Mouse (Mus musculus) limb, embryonic 12.5 days (tissue): ENCODE measurements around the gene Gm10424. TPM values are rescaled to one million over a fixed set of nuclear protein-coding genes. Genes with fewer than 3 reads are reported as not detected.
"Not testable (repeated sequence)": the region's sequence is repeated elsewhere in the genome, so short reads cannot be mapped to it uniquely, and the experiment has no call there.

Experiments used
- ATAC-seq: fragments of 200-750 bp; cut with Nextera tagmentation; 2 replicates; pipeline ENCODE4 v1.8.0; 2017; ENCODE audit warnings: low read depth, moderate TSS enrichment; ENCODE audit not compliant: insufficient number of reproducible peaks, insufficient read depth, low FRiP score, low TSS enrichment
- H3K27ac ChIP-seq: fragments of 300-500 bp; sonication (generic); 2 replicates; pipeline ENCODE4 v1.5.1; 2016; ENCODE audit warnings: mild to moderate bottlenecking, moderate library complexity
- H3K27me3 ChIP-seq: fragments of 300-500 bp; sonication (generic); 2 replicates; pipeline ENCODE4 v1.6.1; 2016; ENCODE audit warnings: mild to moderate bottlenecking, moderate library complexity
- H3K36me3 ChIP-seq: fragments of 300-500 bp; sonication (generic); 2 replicates; pipeline ENCODE4 v1.6.1; 2016; ENCODE audit warnings: mild to moderate bottlenecking, moderate library complexity
- H3K4me1 ChIP-seq: fragments of 300-500 bp; sonication (generic); replicated peaks from 2 replicates; pipeline ENCODE4 v1.6.1; 2016
- H3K4me2 ChIP-seq: fragments of 300-500 bp; sonication (generic); 2 replicates; pipeline ENCODE4 v1.6.1; 2016; ENCODE audit warnings: mild to moderate bottlenecking, moderate library complexity
- H3K4me3 ChIP-seq: fragments of 300-500 bp; sonication (generic); replicated peaks from 2 replicates; pipeline ENCODE4 v1.5.1; 2016; ENCODE audit warnings: mild to moderate bottlenecking
- H3K9ac ChIP-seq: fragments of 300-500 bp; sonication (generic); replicated peaks from 2 replicates; pipeline ENCODE4 v1.6.1; 2016; ENCODE audit warnings: mild to moderate bottlenecking, moderate library complexity
- H3K9me3 ChIP-seq: fragments of 300-500 bp; sonication (generic); 2 replicates; pipeline ENCODE4 v1.6.1; 2016; ENCODE audit warnings: mild to moderate bottlenecking, moderate library complexity
- WGBS: fragments of 180-500 bp; shearing (Covaris S2); methylation state at CpG from one replicate; pipeline ENCODE4 v1.1.7; 2016; 5-methylcytosine and 5-hydroxymethylcytosine counted together
- polyA plus RNA-seq: library from polyadenylated mRNA; unstranded; fragments of >200 nt; fragmentation: Nextera tagmentation; extraction: Ambion mirVana; gene quantifications from 2 replicates; pipeline ENCODE4 v1.2.1, GENCODE M21; 2016

Gm10424 gene
- polyA plus RNA-seq: not detected in 2 replicates

DNA sequence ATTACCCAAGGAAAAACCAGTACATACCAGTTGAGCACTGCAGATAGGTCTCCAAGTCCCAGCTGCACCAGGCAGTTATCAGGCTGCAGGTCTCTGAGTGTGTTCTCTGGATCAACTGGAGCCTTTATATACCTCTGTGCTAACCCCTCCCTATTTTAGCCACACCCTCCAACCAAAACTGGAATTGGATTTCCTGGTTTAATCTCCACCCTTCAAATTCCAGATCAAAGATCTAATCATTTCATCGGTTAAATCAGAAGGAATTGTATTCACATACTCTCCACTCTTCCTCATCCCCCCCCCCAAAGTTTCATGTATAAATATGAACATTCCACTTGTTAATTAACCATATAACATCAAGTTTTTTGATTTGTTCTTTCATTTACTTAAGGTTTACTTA, at the start of gene Gm10424:
TSS of gene Gm10424 (minus strand) at position 101 of the 400 bp plus-strand sequence.
- not testable (repeated sequence) for H3K9ac ChIP-seq, H3K4me1 ChIP-seq, H3K27ac ChIP-seq, H3K36me3 ChIP-seq, H3K9me3 ChIP-seq, H3K27me3 ChIP-seq, ATAC-seq, H3K4me3 ChIP-seq, H3K4me2 ChIP-seq
- WGBS: no CpG with 5 or more reads among the region's 1 CpGs

- WGBS: 56% methylated on average over 2 of the region's 2 CpGs
- not testable (repeated sequence) for H3K27me3 ChIP-seq, H3K27ac ChIP-seq, H3K9ac ChIP-seq, ATAC-seq, H3K4me2 ChIP-seq, H3K4me1 ChIP-seq, H3K36me3 ChIP-seq, H3K9me3 ChIP-seq, H3K4me3 ChIP-seq
Measured at GRCm38 (mm10) chr5:95305611-95306010, 33.0 kb upstream of the Gm10424 start, which contains the start of gene Gm3259. Gene Gm3259, plus strand, starts transcription at chr5:95305911.

Other genes starting within 250 kb of the Gm10424 start
- gene Gm7942, start 165.8 kb downstream of the Gm10424 start, polyA plus RNA-seq: not detected in 2 replicates
- not detected in 2 replicates for gene Gm16513, start 90.1 kb downstream of the Gm10424 start, polyA plus RNA-seq
- gene Gm3259, start 33.1 kb upstream of the Gm10424 start, polyA plus RNA-seq: not detected in 2 replicates
- not detected in 2 replicates for gene D5Ertd577e, start 184.0 kb upstream of the Gm10424 start, polyA plus RNA-seq
- gene Gm3286, start 238.0 kb upstream of the Gm10424 start, polyA plus RNA-seq: not detected in 2 replicates